Mouse (Mus musculus): ENCODE measurements around the gene Slc37a2. TPM values are rescaled to one million over a fixed set of nuclear protein-coding genes. Genes with fewer than 3 reads are reported as not detected.
"Not testable (repeated sequence)": the region's sequence is repeated elsewhere in the genome, so short reads cannot be mapped to it uniquely, and the experiment has no call there.

Slc37a2 gene
- 1 to 10 TPM; 2.5 to 3.7 (median 3.2) TPM for total RNA-seq (2022)

GRCm38 (mm10) chr9:37255149-37255888 lies at the start of gene Slc37a2:
Gene Slc37a2 (minus strand): TSS chr9:37255738.
- DNase-seq (ENCODE audit: low spot score): peak; percentile 60

DNA sequence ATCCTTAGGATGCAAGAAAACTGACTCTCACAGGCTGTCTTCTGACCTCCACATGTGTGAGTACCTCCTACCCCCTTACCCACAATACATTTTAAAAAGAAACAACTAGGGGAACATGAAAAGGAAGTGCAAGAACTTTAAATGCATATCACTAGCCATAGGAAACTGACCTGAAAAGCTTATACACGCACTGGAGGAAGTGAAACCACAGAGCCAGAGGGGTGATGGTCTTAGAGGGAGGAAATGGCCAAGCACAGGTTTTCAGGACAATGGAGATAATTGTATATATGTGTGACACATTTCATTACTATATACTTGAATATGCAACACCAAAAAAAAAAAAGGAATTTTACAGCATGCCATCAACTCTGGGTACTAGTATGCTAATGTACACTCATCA lies 46.2 kb upstream of the Slc37a2 start:
- DNase-seq (ENCODE audit: low spot score): no peak

GRCm38 (mm10) chr9:37300501-37300900 lies 45.0 kb upstream of the Slc37a2 start:
- not testable (repeated sequence) for DNase-seq (ENCODE audit: low spot score)

GRCm38 (mm10) chr9:37295586-37295985 lies 40.0 kb upstream of the Slc37a2 start:
- no peak for DNase-seq (ENCODE audit: low spot score)

DNA sequence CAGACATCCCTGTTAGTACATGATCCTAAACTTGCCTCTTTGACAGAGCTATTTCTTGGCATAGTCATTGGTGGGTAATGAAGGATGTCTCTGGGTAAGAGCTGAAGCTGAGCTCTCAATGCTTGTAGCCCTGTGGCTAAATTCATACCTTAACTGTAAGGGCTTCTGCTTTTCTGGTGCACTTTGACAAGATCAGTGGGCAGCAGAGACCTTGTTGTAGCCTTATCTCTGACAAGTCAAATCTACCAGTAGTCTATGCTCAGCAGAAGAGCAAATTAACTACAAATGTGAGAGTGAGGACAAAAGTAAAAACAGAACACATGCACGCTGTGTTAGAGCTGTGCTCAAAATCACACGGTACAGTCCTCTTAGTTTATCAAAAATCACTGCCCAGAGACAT lies 11.1 kb upstream of the Slc37a2 start:
- DNase-seq (ENCODE audit: low spot score): no peak

DNA sequence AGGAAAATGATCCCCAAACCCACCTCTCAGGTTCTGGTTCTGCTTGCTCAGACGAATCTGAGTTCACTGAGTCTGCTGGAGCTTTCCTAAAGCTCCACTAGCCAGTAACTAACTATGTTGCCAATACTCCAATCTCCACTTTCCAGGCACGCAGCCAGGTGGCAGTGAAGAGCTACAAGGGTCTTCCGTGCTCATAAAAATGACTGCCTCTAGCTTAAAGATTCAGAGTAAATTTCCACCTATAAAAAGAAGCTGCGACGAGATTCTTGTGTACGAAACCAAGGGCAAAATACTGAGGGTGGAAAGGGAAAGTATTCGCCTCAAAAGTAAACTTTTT lies 319 bp upstream of the Slc37a2 start:
- DNase-seq (ENCODE audit: low spot score): peak; percentile 18

GRCm38 (mm10) chr9:37254531-37255110 lies 917 bp downstream of the Slc37a2 start:
- no peak for DNase-seq (ENCODE audit: low spot score)

DNA sequence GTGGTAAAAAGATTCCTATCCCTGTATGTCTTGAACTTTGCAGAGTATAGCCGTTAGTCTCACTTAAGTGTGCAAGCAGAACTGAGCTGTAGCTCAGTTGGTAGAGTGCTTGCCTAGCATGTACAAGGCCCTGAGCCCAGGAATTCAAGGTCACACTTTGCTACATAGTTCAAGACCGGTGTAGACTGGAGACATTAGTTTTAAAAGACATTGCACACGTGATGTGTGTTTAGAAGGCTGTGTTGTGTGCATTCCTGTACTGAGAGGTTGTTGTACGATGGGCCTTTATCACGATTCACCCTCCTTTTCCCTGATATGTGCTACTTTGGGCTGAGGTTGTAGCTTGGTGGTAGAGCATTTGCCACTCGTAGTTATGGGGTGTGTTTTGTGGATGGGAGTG lies 4.9 kb downstream of the Slc37a2 start:
- no peak for DNase-seq (ENCODE audit: low spot score)

- no peak for DNase-seq (ENCODE audit: low spot score)
Observed at GRCm38 (mm10) chr9:37249976-37250375, 5.6 kb downstream of the Slc37a2 start.

DNA sequence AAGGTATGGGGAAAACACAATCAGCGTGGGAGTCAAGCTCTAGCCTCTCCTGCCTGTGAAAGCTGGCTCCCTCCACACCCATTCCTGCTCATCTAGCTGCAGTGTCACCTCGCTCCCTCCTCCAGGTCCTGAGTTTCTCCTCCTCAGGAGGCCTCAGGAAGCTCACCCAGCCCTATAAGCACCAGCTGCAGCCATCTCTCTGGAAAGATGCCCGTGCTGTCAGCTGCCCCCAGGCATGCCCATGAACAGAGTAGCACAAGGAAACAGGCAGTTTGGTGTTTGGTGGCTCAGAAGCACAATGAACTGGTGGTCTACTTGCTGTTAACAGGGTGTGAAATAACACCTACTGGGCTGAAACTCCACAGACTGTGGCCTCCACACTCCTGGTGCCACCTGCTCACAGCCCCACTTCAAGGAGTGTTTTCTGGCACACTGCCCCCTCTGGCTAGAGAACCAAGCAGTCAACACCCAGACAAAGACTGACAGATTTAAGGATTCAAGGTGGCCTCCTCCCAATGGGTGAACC lies 7.1 kb downstream of the Slc37a2 start:
- DNase-seq (ENCODE audit: low spot score): no peak

- DNase-seq (ENCODE audit: low spot score): peak; percentile 56
Observed at GRCm38 (mm10) chr9:37247429-37247828, 8.1 kb downstream of the Slc37a2 start.

GRCm38 (mm10) chr9:37245810-37246209 lies 9.7 kb downstream of the Slc37a2 start:
- no peak for DNase-seq (ENCODE audit: low spot score)

- no peak for DNase-seq (ENCODE audit: low spot score)
Observed at GRCm38 (mm10) chr9:37245404-37245803, 10.1 kb downstream of the Slc37a2 start.

DNA sequence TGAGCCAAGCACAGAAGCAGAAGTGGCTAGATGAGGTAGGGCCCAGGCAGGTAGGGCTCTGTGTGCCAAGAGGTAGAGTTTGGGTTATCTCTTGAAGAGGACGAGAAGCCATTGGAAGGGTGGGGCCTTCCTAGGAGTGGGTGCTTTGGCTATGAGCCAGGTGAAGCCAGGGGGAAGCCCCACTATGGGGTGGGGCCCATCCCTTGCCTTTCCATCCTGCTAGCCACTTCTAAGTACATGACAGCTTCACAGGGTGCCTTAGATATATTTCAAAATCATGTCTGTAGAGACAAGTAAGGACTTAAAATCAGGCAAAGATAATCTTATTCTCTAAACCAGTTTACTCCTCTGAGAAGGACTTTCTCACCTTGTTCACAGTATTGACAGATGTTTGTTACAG lies 10.9 kb downstream of the Slc37a2 start:
- DNase-seq (ENCODE audit: low spot score): no peak

DNA sequence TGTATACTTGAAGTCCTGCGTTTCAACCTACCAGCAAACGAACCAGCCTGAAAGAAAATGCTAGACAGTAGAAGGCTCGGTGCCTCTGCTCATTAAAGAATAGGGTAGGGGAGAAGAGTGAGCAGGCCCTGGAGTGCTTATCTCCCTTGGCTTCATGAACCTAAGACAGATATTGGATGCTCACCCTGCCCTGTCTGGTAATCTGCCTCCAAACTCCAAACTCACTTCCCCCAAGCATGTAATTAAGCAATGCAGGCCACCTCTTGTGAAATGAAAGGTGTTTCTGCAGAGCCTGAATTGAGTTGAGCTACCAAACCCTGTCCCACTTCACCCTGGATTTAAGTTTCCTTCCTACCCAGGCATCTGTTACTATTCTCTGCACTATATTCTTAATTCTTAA lies 12.8 kb downstream of the Slc37a2 start:
- no peak for DNase-seq (ENCODE audit: low spot score)

DNA sequence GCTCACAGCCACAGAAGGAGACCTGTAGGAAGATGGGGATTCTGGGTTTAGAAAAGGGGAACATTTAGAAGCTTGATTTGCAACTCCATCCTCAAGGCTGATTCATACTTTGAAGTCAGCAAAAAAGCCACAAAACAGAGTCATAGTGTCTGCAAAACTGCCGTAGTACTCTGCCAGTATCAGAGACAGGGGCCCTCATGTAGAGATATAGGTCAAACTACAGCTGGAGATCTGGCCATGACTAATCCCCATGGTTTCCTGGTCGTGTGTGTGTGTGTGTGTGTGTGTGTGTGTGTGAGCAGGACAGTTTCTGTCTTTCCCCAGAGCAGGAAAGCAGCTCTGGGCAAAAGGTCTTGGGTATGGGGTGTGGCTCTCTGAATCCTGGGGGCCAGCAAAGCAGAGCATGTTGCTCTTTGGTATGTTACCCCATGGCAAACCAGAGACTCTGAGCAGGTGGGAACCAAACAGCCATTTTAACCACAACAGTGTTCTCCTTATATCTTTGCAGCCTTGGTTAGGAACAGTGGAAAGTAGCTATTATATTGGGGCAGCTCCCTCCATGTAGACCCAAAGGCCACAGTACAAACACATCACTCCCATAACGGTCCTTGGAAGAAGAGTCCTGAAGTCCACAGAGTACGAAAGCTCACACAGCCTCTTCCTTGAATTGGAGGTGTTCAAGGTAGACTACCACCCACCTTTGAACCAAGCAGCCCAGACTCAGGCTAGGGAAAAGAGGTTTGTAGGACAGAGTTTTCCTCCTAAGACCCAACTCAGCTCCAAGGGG lies 19.4 kb downstream of the Slc37a2 start:
- peak; percentile 24 for DNase-seq (ENCODE audit: low spot score)

- DNase-seq (ENCODE audit: low spot score): no peak
Observed at GRCm38 (mm10) chr9:37232201-37233195, 23.0 kb downstream of the Slc37a2 start.

GRCm38 (mm10) chr9:37230486-37231195 lies 24.9 kb downstream of the Slc37a2 start:
- DNase-seq (ENCODE audit: low spot score): no peak

DNA sequence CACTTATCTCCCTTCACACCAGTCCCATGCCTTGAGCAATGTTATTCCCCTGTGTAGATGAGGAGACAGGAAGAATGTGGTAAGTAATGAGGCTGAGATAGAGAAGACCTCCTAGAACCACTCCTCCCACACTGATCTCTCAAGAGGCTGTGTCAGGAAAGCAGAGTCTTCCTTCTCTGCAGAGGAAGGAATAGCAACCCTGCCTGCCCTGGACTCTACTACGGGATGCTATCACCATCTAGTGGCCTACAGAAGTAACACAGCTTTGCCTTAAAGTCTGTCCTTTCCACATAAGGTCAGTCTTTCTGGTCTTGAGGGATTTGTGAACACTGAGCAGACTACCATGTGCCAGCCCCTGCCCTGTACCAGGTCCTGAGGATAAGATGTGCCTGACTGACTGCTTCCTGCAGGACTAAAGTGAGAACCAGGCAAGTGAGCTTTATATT lies 25.6 kb downstream of the Slc37a2 start:
- DNase-seq (ENCODE audit: low spot score): peak; percentile 67

DNA sequence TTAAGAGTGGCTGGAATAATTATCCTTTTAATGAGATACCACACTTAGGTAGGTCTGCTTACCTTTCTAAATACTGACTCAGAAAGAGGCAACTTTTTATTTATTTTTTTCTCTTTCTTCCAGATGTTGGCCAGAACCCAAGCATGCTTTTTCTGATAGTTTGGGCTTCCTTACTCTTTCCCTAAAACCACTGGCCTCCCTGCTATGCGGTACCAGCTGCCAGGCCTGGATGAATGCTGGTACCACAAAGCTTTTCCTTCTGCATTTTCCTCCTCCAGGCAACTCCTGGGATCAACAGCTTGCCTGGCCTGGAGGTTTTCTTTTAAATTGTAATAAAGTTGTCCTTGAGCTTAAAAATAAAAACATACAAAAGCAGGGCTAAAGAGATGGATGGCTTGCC lies 30.0 kb downstream of the Slc37a2 start:
- no peak for DNase-seq (ENCODE audit: low spot score)

GRCm38 (mm10) chr9:37220755-37221154 lies 34.8 kb downstream of the Slc37a2 start:
- no peak for DNase-seq (ENCODE audit: low spot score)
